Mouse (Mus musculus) forebrain, embryonic 10.5 days (tissue): Measurements from ENCODE around the gene Gpr183. TPM values are rescaled to one million over a fixed set of nuclear protein-coding genes. Genes with fewer than 3 reads are reported as not detected.

Experiments used
- DNase-seq: peaks from one replicate; pipeline ENCODE4 v3.0.0-alpha.2; 2017; ENCODE audit warnings: low spot score; ENCODE audit errors: extremely low spot score
- H3K27ac ChIP-seq: fragments of 300-500 bp; sonication (generic); 2 replicates; pipeline ENCODE4 v1.5.1; 2016; ENCODE audit warnings: mild to moderate bottlenecking
- H3K27me3 ChIP-seq: fragments of 300-500 bp; sonication (generic); 2 replicates; pipeline ENCODE4 v1.6.1; 2016; ENCODE audit warnings: mild to moderate bottlenecking; ENCODE audit not compliant: poor library complexity, severe bottlenecking
- H3K36me3 ChIP-seq: fragments of 300-500 bp; sonication (generic); replicated peaks from 2 replicates; pipeline ENCODE4 v1.6.1; 2016; ENCODE audit warnings: mild to moderate bottlenecking, moderate library complexity
- H3K4me1 ChIP-seq: fragments of 300-500 bp; sonication (generic); 2 replicates; pipeline ENCODE4 v1.6.1; 2016
- H3K4me3 ChIP-seq: fragments of 300-500 bp; sonication (generic); 2 replicates; pipeline ENCODE4 v1.5.1; 2016; ENCODE audit warnings: mild to moderate bottlenecking, moderate library complexity
- H3K9me3 ChIP-seq: fragments of 300-500 bp; sonication (generic); 2 replicates; pipeline ENCODE4 v1.6.1; 2016; ENCODE audit warnings: mild to moderate bottlenecking, moderate library complexity
- WGBS: fragments of 180-500 bp; shearing (Covaris S2); methylation state at CpG from one replicate; pipeline ENCODE4 v1.1.7; 2016; 5-methylcytosine and 5-hydroxymethylcytosine counted together
- polyA plus RNA-seq: library from polyadenylated mRNA; unstranded; fragments of >200 nt; fragmentation: Nextera tagmentation; extraction: Ambion mirVana; gene quantifications from 2 replicates; pipeline ENCODE4 v1.2.1, GENCODE M21; 2016

Gene Gpr183
- polyA plus RNA-seq, 1 experiment from 2014 or later: 2.5 TPM

DNA sequence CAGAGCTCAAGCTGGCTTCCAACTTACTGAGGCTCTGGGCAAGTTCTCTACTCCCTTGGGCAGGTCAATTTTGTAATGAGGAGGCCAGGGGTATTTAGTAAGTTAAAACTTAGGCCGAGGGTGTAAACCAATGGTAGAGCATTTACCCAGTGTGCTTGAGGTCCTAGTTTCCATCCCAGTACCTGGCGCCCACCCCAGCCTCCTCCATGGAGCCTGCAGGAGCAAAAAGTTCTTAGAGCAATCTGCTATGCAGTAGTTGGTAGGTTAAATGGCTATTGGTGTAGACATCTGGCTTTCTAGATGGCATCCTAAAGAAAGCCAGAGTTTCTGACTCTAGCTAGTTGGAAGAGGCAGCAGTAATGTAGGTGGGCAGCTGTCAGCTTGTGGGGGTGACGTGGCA lies 15.6 kb downstream of the Gpr183 start:
- WGBS: 82% methylated on average over 3 of the region's 3 CpGs
- no peak for DNase-seq
- no peak overlapping the region for H3K27ac ChIP-seq

DNA sequence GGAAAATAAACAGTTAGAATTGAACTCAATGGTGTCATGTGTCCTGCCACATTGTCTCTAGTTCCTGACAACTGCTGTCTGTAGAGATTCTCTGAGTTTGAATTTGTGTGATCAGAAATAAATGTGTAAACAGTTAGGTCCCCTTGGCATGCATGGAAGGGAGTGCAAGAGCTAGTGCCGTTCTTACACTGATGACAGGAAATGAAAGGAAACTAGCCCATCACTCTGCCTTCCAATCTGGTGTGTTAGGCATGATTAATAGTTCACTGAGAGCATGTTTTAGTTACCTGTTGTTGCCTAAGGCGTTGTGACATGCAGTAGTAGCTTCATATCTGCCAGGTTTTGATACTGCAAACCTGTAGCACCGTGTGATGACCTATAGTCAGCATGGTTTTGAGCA lies 17.0 kb downstream of the Gpr183 start:
- 0 out of 2 replicates have a peak, but pooled peaks cover under 1% of the 10 kb centered on the region for H3K36me3 ChIP-seq
- H3K27me3 ChIP-seq: no peaks in the 10 kb centered on the region
- 90% methylated on average over 3 of the region's 3 CpGs for WGBS
- no peaks in the 10 kb centered on the region for H3K4me1 ChIP-seq
- H3K9me3 ChIP-seq: peaks cover 15% of the 10 kb centered on the region
- no peak for DNase-seq
- no peak overlapping the region for H3K27ac ChIP-seq
- no peak overlapping the region for H3K4me3 ChIP-seq

More for the DNA sequence above, 15.6 kb downstream of the Gpr183 start:
- no peaks in the 10 kb centered on the region for H3K27me3 ChIP-seq
- H3K36me3 ChIP-seq: peaks cover 7% of the 10 kb centered on the region
- no peak overlapping the region for H3K4me3 ChIP-seq
- peaks cover 3% of the 10 kb centered on the region; the same call in 1 of the 2 replicates for H3K9me3 ChIP-seq
- no peaks in the 10 kb centered on the region for H3K4me1 ChIP-seq

DNA sequence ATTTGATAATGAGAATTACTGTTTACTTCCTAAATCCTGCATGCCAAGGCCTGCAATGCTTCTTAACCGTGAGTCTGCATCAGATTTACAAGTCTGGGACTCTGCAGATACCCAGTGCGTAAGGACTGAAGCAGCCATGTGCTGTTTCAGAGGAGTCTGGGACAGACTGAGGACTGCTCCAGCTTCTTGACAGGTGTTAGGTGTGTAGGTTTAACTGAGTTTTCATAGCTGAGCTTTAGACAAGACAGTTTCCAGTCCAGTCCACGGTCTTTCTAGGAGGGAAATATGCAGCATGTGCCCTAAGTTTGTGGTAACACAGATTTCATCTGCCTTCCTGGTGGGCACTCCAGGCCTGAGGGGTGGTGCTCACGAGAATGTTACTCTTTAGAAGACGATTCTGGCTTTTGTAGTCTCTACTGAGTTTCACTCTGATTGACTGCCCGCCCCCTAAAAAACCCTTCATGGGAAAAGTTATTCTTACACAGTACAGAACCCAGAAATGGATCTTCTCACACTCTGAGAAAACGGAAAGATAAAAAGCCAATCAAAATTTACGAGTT lies 17.7 kb downstream of the Gpr183 start:
- WGBS: 87% methylated on average over 8 of the region's 8 CpGs
- no peaks in the 10 kb centered on the region for H3K27me3 ChIP-seq
- H3K9me3 ChIP-seq: peaks cover 18% of the 10 kb centered on the region
- 0 out of 2 replicates have a peak, but pooled peaks cover 2% of the 10 kb centered on the region for H3K36me3 ChIP-seq
- no peak overlapping the region for H3K27ac ChIP-seq
- H3K4me1 ChIP-seq: no peaks in the 10 kb centered on the region
- no peak overlapping the region for H3K4me3 ChIP-seq
- no peak for DNase-seq

DNA sequence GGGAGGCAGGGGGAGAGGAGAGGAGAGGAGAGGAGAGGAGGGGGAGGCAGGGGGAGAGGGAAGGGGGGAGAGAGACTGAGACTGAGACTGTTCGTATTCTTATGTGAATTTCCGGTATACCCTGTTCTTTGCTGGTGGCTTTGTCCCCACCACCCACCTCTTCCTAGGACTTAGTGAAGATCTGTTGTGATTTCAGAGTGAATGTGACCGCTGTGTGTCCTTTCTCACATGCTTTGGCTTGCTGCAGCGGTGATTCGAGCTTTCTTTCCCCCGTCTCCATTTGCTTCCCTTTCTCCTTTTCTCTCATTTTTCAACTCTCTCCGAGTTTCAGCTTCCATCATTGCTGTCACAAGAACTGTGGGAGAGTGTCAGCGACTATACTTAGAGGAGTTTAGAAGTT lies 18.3 kb downstream of the Gpr183 start:
- no peaks in the 10 kb centered on the region for H3K4me1 ChIP-seq
- 86% methylated on average over 8 of the region's 8 CpGs for WGBS
- H3K36me3 ChIP-seq: 0 out of 2 replicates have a peak, but pooled peaks cover 2% of the 10 kb centered on the region
- DNase-seq: peak; percentile 9
- no peak overlapping the region for H3K4me3 ChIP-seq
- H3K27me3 ChIP-seq: no peaks in the 10 kb centered on the region
- no peak overlapping the region for H3K27ac ChIP-seq
- H3K9me3 ChIP-seq: peaks cover 18% of the 10 kb centered on the region

DNA sequence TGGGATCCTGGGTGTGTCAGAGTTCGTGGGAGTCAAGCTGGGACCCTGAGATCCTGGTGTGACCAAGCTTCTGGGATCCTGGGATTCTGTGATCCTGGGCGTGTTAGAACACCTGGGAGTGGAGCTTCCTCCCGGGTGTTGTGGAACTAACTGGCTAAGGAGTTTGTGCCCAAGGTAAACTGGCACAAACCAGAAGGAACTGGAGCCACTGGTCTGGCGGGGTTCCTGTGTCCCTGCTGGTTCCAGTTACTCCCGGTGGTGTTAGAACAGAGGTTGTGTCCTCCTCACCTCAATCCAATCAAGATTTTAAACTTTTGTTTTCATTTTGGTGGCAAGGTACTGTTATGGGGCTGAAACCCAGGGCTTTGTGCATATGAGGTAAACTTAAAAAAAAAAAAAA lies 18.9 kb downstream of the Gpr183 start:
- 80% methylated on average over 5 of the region's 5 CpGs for WGBS
- no peak overlapping the region for H3K27ac ChIP-seq
- peak; percentile 12 for DNase-seq
- no peak overlapping the region for H3K4me3 ChIP-seq
- no peaks in the 10 kb centered on the region for H3K4me1 ChIP-seq
- peaks cover 18% of the 10 kb centered on the region for H3K9me3 ChIP-seq
- no peaks in the 10 kb centered on the region for H3K27me3 ChIP-seq
- H3K36me3 ChIP-seq: 0 out of 2 replicates have a peak, but pooled peaks cover 2% of the 10 kb centered on the region

DNA sequence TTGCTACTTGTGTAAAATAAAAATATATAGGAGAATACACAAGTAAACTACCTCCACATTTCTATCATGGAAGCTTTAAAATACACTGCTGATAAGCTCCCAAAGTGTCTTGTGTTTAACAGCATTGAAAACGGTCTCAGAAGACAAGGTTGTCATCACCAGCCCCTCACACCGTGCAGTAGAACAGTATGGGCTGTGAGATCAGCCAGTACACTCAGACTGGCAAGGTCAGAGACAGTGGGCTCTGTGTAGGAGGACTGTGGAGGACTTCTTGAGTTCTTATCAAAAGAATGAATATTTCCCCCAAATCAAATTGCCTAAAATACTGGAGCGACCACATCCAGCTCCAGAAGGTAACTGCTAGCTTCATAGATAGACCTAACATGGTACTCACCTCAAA lies 25.4 kb downstream of the Gpr183 start:
- 96% methylated on average over 3 of the region's 3 CpGs for WGBS
- H3K4me1 ChIP-seq: no peaks in the 10 kb centered on the region
- DNase-seq: no peak
- H3K36me3 ChIP-seq: peaks cover 25% of the 10 kb centered on the region
- no peak overlapping the region for H3K4me3 ChIP-seq
- H3K9me3 ChIP-seq: peaks cover 28% of the 10 kb centered on the region
- H3K27me3 ChIP-seq: no peaks in the 10 kb centered on the region
- no peak overlapping the region for H3K27ac ChIP-seq

DNA sequence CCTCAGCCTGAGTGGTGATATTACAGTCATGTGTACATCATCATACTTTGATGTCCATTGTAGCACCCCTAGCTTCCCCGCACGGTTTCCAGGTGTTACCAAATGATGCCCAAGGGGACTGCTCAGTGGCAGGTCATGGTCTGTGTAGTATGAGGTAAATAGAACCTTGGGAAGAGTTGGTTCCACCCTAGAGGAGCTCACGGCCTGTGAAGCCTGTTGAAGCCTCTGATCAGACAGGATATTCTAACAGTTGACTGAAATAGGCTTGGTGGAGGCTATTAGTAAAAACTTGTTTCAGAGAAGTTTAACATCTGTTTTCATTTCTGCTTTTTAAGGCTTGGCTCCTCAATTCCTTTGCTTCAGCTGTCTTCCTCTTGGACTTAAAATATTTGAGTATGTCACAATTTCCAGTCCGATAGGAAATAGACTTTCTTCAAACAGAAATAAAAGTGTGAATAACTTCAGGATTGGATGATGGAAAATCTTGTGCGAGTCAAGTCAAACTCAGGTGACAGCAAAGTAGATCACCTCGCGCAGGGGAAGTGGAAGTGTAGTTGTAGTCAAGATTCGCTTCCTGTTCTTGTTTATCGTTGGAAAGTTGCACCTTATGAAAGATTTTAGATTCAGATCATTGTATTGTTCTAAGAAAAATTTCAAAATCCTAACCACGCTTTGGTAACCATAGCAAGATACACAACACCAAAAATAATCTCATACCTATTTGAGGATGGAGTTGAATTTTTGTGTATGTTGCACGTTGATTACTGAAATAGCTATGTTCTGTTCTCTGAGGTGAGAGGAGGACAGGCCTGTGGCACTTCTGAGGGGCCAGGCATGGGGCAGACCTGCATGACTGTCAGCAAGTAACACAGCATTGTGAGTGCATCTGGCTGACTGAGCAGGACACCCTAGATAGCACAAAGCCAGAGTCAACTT lies 26.5 kb downstream of the Gpr183 start:
- no peak for DNase-seq
- no peaks in the 10 kb centered on the region for H3K27me3 ChIP-seq
- 92% methylated on average over 11 of the region's 11 CpGs for WGBS
- H3K27ac ChIP-seq: no peak overlapping the region
- H3K36me3 ChIP-seq: peaks cover 36% of the 10 kb centered on the region
- H3K4me1 ChIP-seq: no peaks in the 10 kb centered on the region
- H3K4me3 ChIP-seq: no peak overlapping the region
- H3K9me3 ChIP-seq: peaks cover 19% of the 10 kb centered on the region

DNA sequence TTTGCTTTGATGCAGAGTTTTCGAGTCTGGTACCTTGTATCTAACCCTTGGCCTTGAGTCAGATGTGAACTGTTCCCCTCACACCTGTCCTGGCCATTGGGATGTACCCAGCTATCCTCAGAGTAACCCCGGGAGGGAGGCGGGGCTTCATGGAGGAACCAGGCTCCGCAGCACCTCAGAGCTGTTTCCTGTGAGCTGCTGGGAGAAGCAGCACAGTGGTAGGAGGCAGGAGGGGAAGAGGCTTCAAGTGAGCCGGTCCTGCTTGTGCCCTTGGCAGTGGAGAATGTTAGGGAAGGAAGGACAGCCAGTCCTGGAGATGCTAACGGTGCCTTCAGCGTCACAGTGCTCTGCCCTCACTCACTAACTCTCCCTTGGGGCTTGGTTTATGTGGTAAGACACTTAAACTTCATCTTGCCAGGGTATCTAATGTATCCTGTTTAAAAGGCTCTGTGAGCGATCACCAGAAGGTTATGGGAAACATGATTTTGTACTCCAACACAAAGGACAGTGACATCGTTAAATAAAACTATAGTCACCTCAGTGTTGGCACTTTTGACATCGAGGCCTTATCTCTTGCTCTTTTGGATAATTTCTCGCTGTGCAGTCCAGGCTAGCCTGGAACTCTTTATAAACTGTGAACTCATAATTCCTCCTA lies 27.3 kb downstream of the Gpr183 start:
- Histone ChIP-seq H3K4me1 (no peaks in the 10 kb centered on the region), H3K4me3 (no peak overlapping the region), H3K27ac (no peak overlapping the region), H3K27me3 (no peaks in the 10 kb centered on the region), H3K9me3 (peaks cover 12% of the 10 kb centered on the region), H3K36me3 (peaks cover 37% of the 10 kb centered on the region)
- WGBS: 84% methylated on average over 11 of the region's 11 CpGs
- peak; percentile 10 for DNase-seq

DNA sequence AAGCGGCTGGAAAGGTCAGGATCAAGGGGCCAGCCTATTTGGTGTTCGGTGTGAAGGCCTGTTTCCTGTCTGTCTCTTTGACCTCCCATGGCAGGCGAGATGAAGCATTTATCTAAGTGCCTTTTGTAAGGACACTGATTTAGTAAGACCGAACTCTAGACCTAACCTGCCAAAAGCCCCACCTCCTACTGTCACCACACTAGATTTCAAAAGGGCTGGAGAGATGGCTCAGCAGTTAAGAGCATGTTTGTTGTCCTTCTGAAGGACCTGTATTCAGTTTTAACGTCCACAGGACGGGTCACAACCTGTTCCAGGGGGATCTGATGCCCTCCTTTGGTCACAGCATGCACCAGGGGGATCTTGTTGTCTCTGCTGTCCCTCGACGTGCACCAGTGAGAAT lies 28.1 kb downstream of the Gpr183 start:
- Histone ChIP-seq H3K27ac (no peak overlapping the region), H3K9me3 (peaks cover 11% of the 10 kb centered on the region), H3K4me3 (no peak overlapping the region), H3K36me3 (peaks cover 37% of the 10 kb centered on the region), H3K27me3 (no peaks in the 10 kb centered on the region), H3K4me1 (no peaks in the 10 kb centered on the region)
- 84% methylated on average over 8 of the region's 8 CpGs for WGBS
- no peak for DNase-seq

DNA sequence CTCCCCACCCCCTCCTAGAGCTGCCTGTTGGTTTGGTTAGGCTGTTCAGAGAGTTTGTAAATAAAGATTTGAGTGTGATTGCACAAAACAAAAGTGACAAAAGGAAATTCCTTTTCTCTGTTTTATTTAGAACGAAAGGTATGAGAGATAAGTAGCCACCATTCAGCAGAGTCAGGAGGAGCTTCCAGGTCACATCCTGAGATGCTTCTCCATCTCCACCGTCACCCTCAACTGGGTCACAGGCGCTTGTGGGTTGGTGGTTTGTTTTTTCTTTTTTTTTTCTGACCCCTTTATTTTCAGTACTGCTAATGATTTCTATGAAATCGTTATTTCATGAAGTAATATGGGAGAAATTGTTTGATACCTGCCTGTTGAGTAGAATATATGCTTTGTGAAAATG lies 28.6 kb downstream of the Gpr183 start:
- H3K36me3 ChIP-seq: peaks cover 37% of the 10 kb centered on the region
- no peak overlapping the region for H3K4me3 ChIP-seq
- H3K4me1 ChIP-seq: 0 out of 2 replicates have a peak, but pooled peaks cover 2% of the 10 kb centered on the region
- DNase-seq: no peak
- WGBS: 88% methylated on average over 4 of the region's 4 CpGs
- H3K27me3 ChIP-seq: no peaks in the 10 kb centered on the region
- H3K27ac ChIP-seq: no peak overlapping the region
- H3K9me3 ChIP-seq: peaks cover 11% of the 10 kb centered on the region

DNA sequence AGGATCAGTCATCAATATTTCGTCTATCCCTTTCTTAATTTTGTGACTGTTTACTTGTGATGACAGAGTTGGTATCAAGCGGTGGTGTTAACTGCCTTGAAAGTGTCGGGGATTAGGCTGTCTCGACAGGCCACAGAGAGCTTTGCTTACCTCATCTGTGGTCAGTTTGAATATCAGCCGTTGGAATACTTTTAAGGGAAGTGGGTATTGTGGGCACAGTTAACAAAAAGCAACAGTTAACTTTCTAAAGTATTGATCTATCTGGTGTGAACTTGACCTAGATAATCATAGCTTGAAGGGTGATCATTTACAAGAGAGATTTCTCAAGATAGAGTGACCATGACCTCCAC lies 30.4 kb downstream of the Gpr183 start:
- Histone ChIP-seq H3K9me3 (peaks cover 11% of the 10 kb centered on the region), H3K4me3 (no peak overlapping the region), H3K27me3 (no peaks in the 10 kb centered on the region), H3K4me1 (0 out of 2 replicates have a peak, but pooled peaks cover 2% of the 10 kb centered on the region), H3K27ac (no peak overlapping the region), H3K36me3 (peaks cover 34% of the 10 kb centered on the region)
- WGBS: 96% methylated on average over 5 of the region's 5 CpGs
- DNase-seq: no peak

DNA sequence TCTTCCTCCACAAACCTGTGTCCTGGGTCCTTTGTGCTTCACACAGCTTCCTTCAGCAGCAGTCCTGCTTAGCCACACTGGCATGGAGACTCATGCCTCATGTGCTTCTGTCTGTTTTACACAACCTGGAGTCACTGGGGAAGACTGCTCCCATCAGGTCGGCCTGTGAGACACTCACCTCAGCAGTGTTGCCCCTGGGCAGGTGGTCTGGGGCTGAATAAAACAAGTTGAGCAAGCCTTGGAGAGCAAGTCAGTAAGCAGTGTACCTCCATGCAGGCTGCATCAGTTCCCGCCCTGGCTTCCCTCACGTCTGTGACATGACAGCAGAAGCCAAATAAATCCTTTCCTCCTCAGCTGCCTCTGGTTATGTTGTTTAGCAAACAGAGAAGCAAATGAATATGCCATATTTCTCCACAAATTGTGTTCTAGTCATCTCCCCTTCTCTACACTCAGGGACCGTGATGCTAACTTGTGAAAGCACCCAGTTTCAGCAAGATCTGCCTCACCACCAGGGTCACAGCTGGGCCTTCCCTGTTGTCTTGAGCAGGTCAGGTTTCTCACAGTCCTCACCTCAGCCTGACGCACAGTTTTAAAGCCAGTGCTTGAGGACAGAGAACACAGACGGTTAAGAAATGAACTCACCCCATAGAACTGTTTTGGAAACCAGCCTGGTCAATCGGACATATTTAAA lies 30.9 kb downstream of the Gpr183 start:
- Histone ChIP-seq H3K4me3 (no peak overlapping the region), H3K27ac (no peak overlapping the region), H3K9me3 (peaks cover 11% of the 10 kb centered on the region), H3K36me3 (peaks cover 34% of the 10 kb centered on the region), H3K27me3 (no peaks in the 10 kb centered on the region), H3K4me1 (0 out of 2 replicates have a peak, but pooled peaks cover 2% of the 10 kb centered on the region)
- 95% methylated on average over 7 of the region's 7 CpGs for WGBS
- DNase-seq: peak; percentile 4
